In genomic region chr11:103359122-103359521, GRCm38 (mm10) we compare ENCODE assay signal across 7 mouse cellular contexts. TPM values are rescaled to one million over a fixed set of nuclear protein-coding genes. Genes with fewer than 3 reads are reported as not detected.
DNase-seq lines count a peak whose midpoint lies in the region; ATAC-seq and TF ChIP-seq lines count a peak whose summit lies in the region.

No protein-coding gene starts in this region.

- peak; percentile 90 for TF ChIP-seq CTCF in hindbrain, postnatal 0 days (IDR thresholded peaks at IDR 0.05; ENCODE audit: low read depth)

- no peaks in the 10 kb centered on the region for H3K36me3 ChIP-seq in hindbrain, postnatal 0 days (ENCODE audit: insufficient read depth, low read length)

- 1% methylated on average over 22 of the region's 22 CpGs for WGBS in hindbrain, postnatal 0 days

- no peak overlapping the region for H3K4me3 ChIP-seq in hindbrain, postnatal 0 days (ENCODE audit: low read length)

- no peak overlapping the region for H3K27ac ChIP-seq in hindbrain, postnatal 0 days

- no peaks in the 10 kb centered on the region for H3K9me3 ChIP-seq in hindbrain, postnatal 0 days (ENCODE audit: low read length)

- peaks cover 13% of the 10 kb centered on the region; the same call in 1 of the 2 replicates for H3K4me1 ChIP-seq in hindbrain, postnatal 0 days (ENCODE audit: insufficient read depth, low read length)

- no peak overlapping the region for H3K9ac ChIP-seq in hindbrain, postnatal 0 days (replicated peaks; ENCODE audit: low read length)

- DNase-seq in R1 (ENCODE audit: low read depth, low spot score) = peak; percentile 92
- DNase-seq in cerebellum, postnatal 10 days = peak; percentile 85
- peak; percentile 30 to 33 for DNase-seq in gastrocnemius, adult 8-10 months (ENCODE audit: low spot score in 2 of 2)
- DNase-seq in hindbrain, postnatal 0 days (ENCODE audit: low spot score) = peak; percentile 87
- DNase-seq in left cerebral cortex, postnatal 25 days (ENCODE audit: low spot score in 2 of 2) = peak; percentile 67 to 70
- DNase-seq in skeletal muscle tissue, adult 2 months (ENCODE audit: low read depth, low spot score) = peak; percentile 52

- peak overlapping the region; percentile 71 for H3K4me2 ChIP-seq in hindbrain, postnatal 0 days (ENCODE audit: low read depth, low read length)

- intact Hi-C loops in left cerebral cortex, postnatal 25 days (cut with DNase I) = loop anchor here (2.0 to 10.0 kb wide), 4 partner anchors 53 to 316 kb away; partner anchors contain the start of gene Plekhm1

- peak; percentile 44 for ATAC-seq in hindbrain, postnatal 0 days
- ATAC-seq in megakaryocyte-erythroid progenitor cell, adult 5-6 weeks (replicated peaks; ENCODE audit: low FRiP score, low TSS enrichment, poor library complexity, severe bottlenecking) = peak; percentile 75

- H3K27me3 ChIP-seq in hindbrain, postnatal 0 days (ENCODE audit: insufficient read depth, low read length) = peaks cover 15% of the 10 kb centered on the region

RNA-seq across cellular contexts. Expression of gene Arhgap27, which starts 4.4 kb away (rescaled TPM):
- 1 to 10 TPM; 2.5 to 4.7 (median 4.4) TPM for total RNA-seq in gastrocnemius, adult 8-10 months (2022)
- total RNA-seq in hindbrain, postnatal 0 days (2014; rRNA removed) = 7.7 and 12.2 TPM in 2 replicates
- polyA plus RNA-seq in hindbrain, postnatal 0 days (2015; fragmentation: Nextera tagmentation; extraction: Ambion mirVana) = 5.5 and 5.9 TPM in 2 replicates
- 10 to 100 TPM in 1 of 2 experiments, 1 to 10 TPM in 1; 7.9 to 12.4 TPM for total RNA-seq in left cerebral cortex, postnatal 25 days (2021)
- total RNA-seq in megakaryocyte-erythroid progenitor cell, adult 5-6 weeks (2014; fragmentation: Nextera tagmentation) = 1.4 and 3.3 TPM in 2 replicates
- 2.1 and 11.1 TPM in 2 replicates for total RNA-seq in megakaryocyte-erythroid progenitor cell, adult 5-6 weeks (2017)

RNA-seq across cellular contexts. Expression of gene Plekhm1, which starts 53.4 kb away (rescaled TPM):
- 10 to 100 TPM; 14.1 to 16.4 (median 15.1) TPM for total RNA-seq in gastrocnemius, adult 8-10 months (2022)
- total RNA-seq in hindbrain, postnatal 0 days (2014; rRNA removed) = 8.2 and 9.4 TPM in 2 replicates
- polyA plus RNA-seq in hindbrain, postnatal 0 days (2015; fragmentation: Nextera tagmentation; extraction: Ambion mirVana) = 4.9 and 6.3 TPM in 2 replicates
- 10 to 100 TPM; 16.5 to 17.4 TPM for total RNA-seq in left cerebral cortex, postnatal 25 days (2021)
- 12.5 and 16.3 TPM in 2 replicates for total RNA-seq in megakaryocyte-erythroid progenitor cell, adult 5-6 weeks (2014; fragmentation: Nextera tagmentation)
- 2.2 and 2.7 TPM in 2 replicates for total RNA-seq in megakaryocyte-erythroid progenitor cell, adult 5-6 weeks (2017)

Comparison
In these comparisons a context has a peak if more than half of its experiments do, and no peak if none do; other contexts are left out.
1. DNase-seq: peak in every context shown above with its lines; median percentile 92 in R1; 87 in hindbrain, postnatal 0 days; 85 in cerebellum, postnatal 10 days; 68 in left cerebral cortex, postnatal 25 days; 52 in skeletal muscle tissue, adult 2 months; 32 in gastrocnemius, adult 8-10 months.